ENCODE assay signal across 21 mouse cellular contexts in the genomic region with DNA sequence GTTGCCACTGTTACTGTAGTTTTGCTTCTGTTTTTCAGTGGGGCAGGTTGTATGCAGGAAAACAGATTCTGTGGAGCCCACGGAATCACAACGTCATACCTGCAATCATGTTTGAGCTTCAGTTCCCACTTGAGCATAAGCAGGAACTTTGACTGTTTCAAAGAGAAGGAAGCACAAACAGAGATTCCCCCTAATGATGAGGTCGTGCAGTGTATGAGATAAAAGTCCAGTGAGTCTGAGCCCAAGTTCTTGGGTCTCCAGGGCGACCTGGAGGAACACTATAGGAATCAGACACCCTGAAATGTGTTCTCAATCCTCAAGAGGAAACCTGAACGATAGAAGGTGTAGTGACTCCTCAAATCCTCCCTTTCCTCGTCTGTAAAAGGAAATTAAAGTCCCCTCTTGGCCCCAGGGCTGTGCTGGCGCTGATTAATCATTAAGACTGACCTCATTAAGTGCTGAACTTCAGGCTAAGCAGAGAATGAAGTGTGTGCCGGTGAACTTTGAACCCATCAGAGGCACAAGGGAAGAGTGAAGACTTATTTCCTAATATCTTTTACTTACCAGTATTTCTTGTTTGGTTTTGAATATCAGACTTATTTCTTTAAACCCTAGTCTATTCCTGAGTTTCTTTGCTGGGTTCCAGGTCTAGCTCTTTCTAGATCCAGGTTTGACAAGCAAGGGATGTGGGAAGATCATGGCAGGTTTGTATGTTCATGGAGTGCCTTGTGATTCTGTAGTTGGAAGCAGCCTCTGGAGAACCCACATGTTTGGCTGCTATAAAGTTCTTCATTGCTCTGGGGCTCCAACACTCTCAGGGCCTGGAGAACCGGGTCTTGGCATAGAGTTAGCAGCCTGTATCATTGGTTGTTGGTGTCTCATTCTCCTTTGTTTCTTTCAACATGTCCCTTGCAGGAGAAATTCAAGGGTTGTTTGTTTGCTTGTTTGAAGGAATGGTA. TPM values are rescaled to one million over a fixed set of nuclear protein-coding genes. Genes with fewer than 3 reads are reported as not detected.
DNase-seq lines count a peak whose midpoint lies in the region; ATAC-seq and TF ChIP-seq lines count a peak whose summit lies in the region.
"Had no signal": no experiment of that assay in that cellular context is flagged by ENCODE, and none has a peak within 500 bp of the region (broad histone marks: within the 10 kb centered on the region; RNA-seq: fewer than 3 reads in every experiment).

No protein-coding gene starts in this region.

- no peaks in the 10 kb centered on the region for H3K79me2 ChIP-seq in macrophage (ENCODE audit: inconsistent target)

- H3K4me2 ChIP-seq in intestine, embryonic 14.5 days (ENCODE audit: low read length) = no peak overlapping the region
- no peak overlapping the region for H3K4me2 ChIP-seq in kidney, postnatal 0 days (ENCODE audit: low read length)
- H3K4me2 ChIP-seq: heart, embryonic 13.5 days; hindbrain, embryonic 14.5 days; liver, embryonic 12.5 days had no signal

- no peak overlapping the region for H3K9ac ChIP-seq in intestine, embryonic 14.5 days (ENCODE audit: low read length)
- no peak overlapping the region for H3K9ac ChIP-seq in kidney, postnatal 0 days (ENCODE audit: low read depth, low read length)
- H3K9ac ChIP-seq: heart, embryonic 13.5 days; hindbrain, embryonic 14.5 days; liver, embryonic 12.5 days had no signal

- no peaks in the 10 kb centered on the region for H3K36me3 ChIP-seq in intestine, embryonic 14.5 days (ENCODE audit: control insufficient read depth, insufficient read depth, low read length)
- no peaks in the 10 kb centered on the region for H3K36me3 ChIP-seq in kidney, postnatal 0 days (ENCODE audit: insufficient read depth, low read length)
- no peaks in the 10 kb centered on the region for H3K36me3 ChIP-seq in macrophage (ENCODE audit: inconsistent target)
- H3K36me3 ChIP-seq: embryonic facial prominence, embryonic 10.5 days; heart, embryonic 13.5 days; liver, embryonic 12.5 days; midbrain, embryonic 10.5 days had no signal

- 58% methylated on average over 9 of the region's 9 CpGs for WGBS in intestine, embryonic 14.5 days
- 38% methylated on average over 9 of the region's 9 CpGs for WGBS in kidney, postnatal 0 days
- 80% methylated on average over 9 of the region's 9 CpGs for WGBS in macrophage (ENCODE audit: missing documents)

- no peak for TF ChIP-seq CTCF in kidney, postnatal 0 days (IDR thresholded peaks at IDR 0.05; ENCODE audit: low read depth)

- no peaks in the 10 kb centered on the region for H3K9me3 ChIP-seq in intestine, embryonic 14.5 days (ENCODE audit: control insufficient read depth, low read length)
- no peaks in the 10 kb centered on the region for H3K9me3 ChIP-seq in kidney, postnatal 0 days (replicated peaks; ENCODE audit: low read length)
- H3K9me3 ChIP-seq: embryonic facial prominence, embryonic 10.5 days; heart, embryonic 13.5 days; liver, embryonic 12.5 days; midbrain, embryonic 10.5 days had no signal

- H3K27ac ChIP-seq in intestine, embryonic 14.5 days (ENCODE audit: low read depth) = peak overlapping the region; percentile 3; the same call in 1 of the 2 replicates
- peak overlapping the region; percentile 47 for H3K27ac ChIP-seq in kidney, postnatal 0 days
- H3K27ac ChIP-seq in macrophage = peak overlapping the region; percentile 52
- H3K27ac ChIP-seq: embryonic facial prominence, embryonic 10.5 days; heart, embryonic 13.5 days; hindbrain, embryonic 14.5 days; liver, embryonic 12.5 days; midbrain, embryonic 10.5 days had no signal

- no peak for DNase-seq in intestine, embryonic 14.5 days (ENCODE audit: low spot score)
- peak; percentile 59 for DNase-seq in kidney, adult 18-20 months
- peak; percentile 31 for DNase-seq in kidney, postnatal 0 days (ENCODE audit: low spot score)
- no peak for DNase-seq in adrenal gland, postnatal 14 days
- no peak for DNase-seq in adrenal gland, adult 8-10 months
- DNase-seq in layer of hippocampus, adult 11-12 months (ENCODE audit: low spot score) = no peak
- no peak for DNase-seq in heart, postnatal 14 days
- DNase-seq: cerebellum, adult 8-10 months; gastrocnemius, postnatal 10 days; heart, adult 11 months; heart, postnatal 36 days; left cerebral cortex, postnatal 4 days; lung, adult 2 months; thymus, adult 2 months had no signal

- intact Hi-C loops in heart, postnatal 14 days (cut with DNase I) = no loop called here

- H3K4me3 ChIP-seq in intestine, embryonic 14.5 days (ENCODE audit: low read depth, low read length) = no peak overlapping the region
- no peak overlapping the region for H3K4me3 ChIP-seq in kidney, postnatal 0 days (replicated peaks; ENCODE audit: low read depth, low read length)
- H3K4me3 ChIP-seq in macrophage (ENCODE audit: inconsistent target) = no peak overlapping the region
- H3K4me3 ChIP-seq: embryonic facial prominence, embryonic 10.5 days; heart, embryonic 13.5 days; liver, embryonic 12.5 days; midbrain, embryonic 10.5 days had no signal

- no peak; the same call in 1 of the 2 replicates for ATAC-seq in intestine, embryonic 14.5 days (replicated peaks; ENCODE audit: low FRiP score, low TSS enrichment, low read depth)
- ATAC-seq in kidney, postnatal 0 days (replicated peaks; ENCODE audit: low FRiP score, low read depth) = peak; percentile 72
- ATAC-seq: liver, embryonic 12.5 days had no signal

- H3K27me3 ChIP-seq in intestine, embryonic 14.5 days (replicated peaks; ENCODE audit: control insufficient read depth, insufficient read depth, low read length) = no peaks in the 10 kb centered on the region
- H3K27me3 ChIP-seq in kidney, postnatal 0 days (ENCODE audit: insufficient read depth, low read length) = no peaks in the 10 kb centered on the region
- H3K27me3 ChIP-seq: CH12.LX; heart, embryonic 13.5 days had no signal

- H3K4me1 ChIP-seq in intestine, embryonic 14.5 days (replicated peaks; ENCODE audit: control insufficient read depth, insufficient read depth, low read length) = no peaks in the 10 kb centered on the region
- H3K4me1 ChIP-seq in kidney, postnatal 0 days (replicated peaks; ENCODE audit: insufficient read depth, low read length) = 0 out of 2 replicates have a peak, but pooled peaks cover 5% of the 10 kb centered on the region
- H3K4me1 ChIP-seq: heart, embryonic 13.5 days had no signal

RNA-seq across cellular contexts. Expression of a gene that starts 39.3 kb away (rescaled TPM):
- 8.6 and 9.9 TPM in 2 replicates for polyA plus RNA-seq in intestine, embryonic 14.5 days (2014; fragmentation: Nextera tagmentation; extraction: Ambion mirVana)
- 10.8 and 12.6 TPM in 2 replicates for polyA plus RNA-seq in kidney, postnatal 0 days (2015; fragmentation: Nextera tagmentation; extraction: Ambion mirVana)
- total RNA-seq in macrophage (2018; cell fraction: chromatin; rRNA removed) = 1 to 10 TPM; 2.3 to 9.4 (median 5.1) TPM
- total RNA-seq in macrophage (2018; cell fraction: cytosol; rRNA removed) = 1 to 10 TPM; 4.1 to 9.9 (median 6.8) TPM
- 10 to 100 TPM in 9 of 26 experiments, 1 to 10 TPM in 17; 4.7 to 12.6 (median 8.2) TPM for total RNA-seq in macrophage (2018; cell fraction: nucleus; rRNA removed)
- 5.6 to 8.3 TPM (median 7.4 TPM) in 3 replicates for polyA plus RNA-seq in macrophage (2018)
- 24.6 and 28.0 TPM in 2 replicates for total RNA-seq in adrenal gland, postnatal 14 days (2021)
- total RNA-seq in adrenal gland, adult 8-10 months (2022) = 10 to 100 TPM; 30.3 to 36.2 (median 32.6) TPM
- total RNA-seq in heart, postnatal 14 days (2021) = 10 to 100 TPM; 11.9 to 14.7 TPM

Comparison
In these comparisons a context has a peak if more than half of its experiments do, and no peak if none do; other contexts are left out.
1. DNase-seq: peak in kidney, adult 18-20 months (single experiment) and kidney, postnatal 0 days (single experiment); none in intestine, embryonic 14.5 days (single experiment), adrenal gland, postnatal 14 days (single experiment), adrenal gland, adult 8-10 months (single experiment), layer of hippocampus, adult 11-12 months (single experiment) and heart, postnatal 14 days (0 of 2).
2. Peak in every context shown above with its lines, with median percentiles within 50 percentile points of each other: H3K27ac ChIP-seq.